Mouse (Mus musculus): ENCODE data around the gene Gpr137.

GRCm38 (mm10) chr19:6979486-6980380 is 37.5 kb upstream of the Gpr137 start:
- TF ChIP-seq CTCF (IDR thresholded peaks at IDR 0.05; ENCODE audit: low read depth, low read length) = peak; percentile 36; the same call in 1 of the 2 replicates
- TF ChIP-seq GATA1 (IDR thresholded peaks at IDR 0.05; ENCODE audit: borderline replicate concordance, low read length) = no peak
- TF ChIP-seq GATA2 (IDR thresholded peaks at IDR 0.05; ENCODE audit: borderline replicate concordance, low read depth, low read length) = no peak
